ENCODE assay signal across 14 mouse cellular contexts in the genomic region with DNA sequence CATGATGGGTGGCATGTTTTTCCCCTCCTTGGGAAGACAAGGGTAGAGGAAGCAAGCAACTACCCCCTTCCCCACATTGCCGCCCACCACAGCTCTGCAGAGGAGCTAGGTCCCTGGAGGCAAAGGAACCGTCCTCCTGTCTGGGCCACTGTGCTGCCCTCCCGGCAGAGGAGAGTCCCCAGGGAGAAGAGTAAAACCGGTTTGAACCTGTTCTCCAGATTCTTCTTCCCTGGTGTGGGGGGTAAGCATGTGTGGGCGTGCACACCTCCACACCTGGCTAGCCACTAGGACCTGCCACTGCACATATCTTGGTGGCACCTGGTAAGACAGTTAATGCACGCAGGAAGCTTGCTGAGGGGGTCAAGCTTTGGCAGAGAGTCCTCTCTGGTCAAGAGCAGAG. TPM values are rescaled to one million over a fixed set of nuclear protein-coding genes. Genes with fewer than 3 reads are reported as not detected.
A peak's percentile ranks its signal among the peaks of the same experiment; 100 is the strongest.
DNase-seq lines count a peak whose midpoint lies in the region; ATAC-seq lines count a peak whose summit lies in the region.
"Had no signal": no experiment of that assay in that cellular context is flagged by ENCODE, and none has a peak within 500 bp of the region (broad histone marks: within the 10 kb centered on the region; RNA-seq: fewer than 3 reads in every experiment).

No protein-coding gene starts in this region.

- no peak overlapping the region for H3K4me2 ChIP-seq in neural tube, embryonic 12.5 days (replicated peaks)

- peaks cover 23% of the 10 kb centered on the region for H3K4me1 ChIP-seq in heart, embryonic 10.5 days
- peaks cover 2% of the 10 kb centered on the region; the same call in 1 of the 2 replicates for H3K4me1 ChIP-seq in neural tube, embryonic 12.5 days
- H3K4me1 ChIP-seq in limb, embryonic 10.5 days = peaks cover 19% of the 10 kb centered on the region

- no peaks in the 10 kb centered on the region for H3K27me3 ChIP-seq in heart, embryonic 10.5 days (ENCODE audit: insufficient read depth, poor library complexity, severe bottlenecking)
- H3K27me3 ChIP-seq in neural tube, embryonic 12.5 days (replicated peaks) = no peaks in the 10 kb centered on the region
- H3K27me3 ChIP-seq in limb, embryonic 10.5 days (ENCODE audit: low read depth, poor library complexity, severe bottlenecking) = no peaks in the 10 kb centered on the region

- no peak overlapping the region for H3K9ac ChIP-seq in neural tube, embryonic 12.5 days

- no peak overlapping the region for H3K4me3 ChIP-seq in heart, embryonic 10.5 days
- H3K4me3 ChIP-seq in neural tube, embryonic 12.5 days = no peak overlapping the region
- H3K4me3 ChIP-seq in limb, embryonic 10.5 days = no peak overlapping the region
- H3K4me3 ChIP-seq: heart, adult 2 months had no signal

- ATAC-seq in neural tube, embryonic 12.5 days (ENCODE audit: low FRiP score, low read depth) = 0 out of 2 replicates have a peak, but pooled peaks have one; percentile 13

- intact Hi-C loops in heart, postnatal 25 days (cut with DNase I) = no loop called here

- peak overlapping the region; percentile 36; the same call in 1 of the 2 replicates for H3K27ac ChIP-seq in heart, embryonic 10.5 days
- H3K27ac ChIP-seq in neural tube, embryonic 12.5 days = no peak overlapping the region
- H3K27ac ChIP-seq in limb, embryonic 10.5 days = peak overlapping the region; percentile 46; the same call in 1 of the 2 replicates
- H3K27ac ChIP-seq: heart, adult 2 months had no signal

- WGBS in heart, embryonic 10.5 days = 67% methylated on average over 6 of the region's 6 CpGs
- 69% methylated on average over 6 of the region's 6 CpGs for WGBS in neural tube, embryonic 12.5 days
- 74% methylated on average over 6 of the region's 6 CpGs for WGBS in limb, embryonic 10.5 days

- no peaks in the 10 kb centered on the region for H3K9me3 ChIP-seq in heart, embryonic 10.5 days
- H3K9me3 ChIP-seq in neural tube, embryonic 12.5 days = no peaks in the 10 kb centered on the region
- H3K9me3 ChIP-seq in limb, embryonic 10.5 days (replicated peaks) = no peaks in the 10 kb centered on the region

- H3K36me3 ChIP-seq in heart, embryonic 10.5 days = no peaks in the 10 kb centered on the region
- no peaks in the 10 kb centered on the region for H3K36me3 ChIP-seq in neural tube, embryonic 12.5 days
- no peaks in the 10 kb centered on the region for H3K36me3 ChIP-seq in limb, embryonic 10.5 days

- DNase-seq in heart, embryonic 10.5 days (ENCODE audit: low spot score) = no peak
- DNase-seq in heart, postnatal 25 days (ENCODE audit: low spot score) = no peak
- no peak for DNase-seq in neural tube, embryonic 10.5 days (ENCODE audit: extremely low spot score, low spot score)
- DNase-seq in limb, embryonic 10.5 days (ENCODE audit: low spot score) = no peak
- DNase-seq in ovary, adult 18-20 months (ENCODE audit: low spot score) = no peak
- no peak for DNase-seq in right cerebral cortex, postnatal 36 days (ENCODE audit: low spot score in 2 of 2)
- DNase-seq: B cell, adult 2 months; cerebellum, adult 11 months; cerebellum, postnatal 25 days; heart, postnatal 10 days; layer of hippocampus, postnatal 36 days; thymus, adult 18-20 months had no signal

RNA-seq across cellular contexts. Expression of a gene that starts 43.2 kb away (rescaled TPM):
- polyA plus RNA-seq in heart, embryonic 10.5 days (2016; fragmentation: Nextera tagmentation; extraction: Ambion mirVana) = 5.3 and 8.1 TPM in 2 replicates
- total RNA-seq in heart, postnatal 25 days (2021) = 10 to 100 TPM; 22.6 to 22.8 TPM
- polyA plus RNA-seq in neural tube, embryonic 12.5 days (2016; fragmentation: Nextera tagmentation; extraction: Ambion mirVana) = 5.0 and 6.9 TPM in 2 replicates
- polyA plus RNA-seq in limb, embryonic 10.5 days (2016; fragmentation: Nextera tagmentation; extraction: Ambion mirVana) = 28.0 and 32.6 TPM in 2 replicates
